Mouse (Mus musculus) lung, adult 2 months (tissue): Measurements from ENCODE around the gene Nr1h5. TPM values are rescaled to one million over a fixed set of nuclear protein-coding genes. Genes with fewer than 3 reads are reported as not detected.

Experiments
- DNase-seq: peaks from one replicate; pipeline ENCODE4 v3.0.0; 2022
- H3K4me1 ChIP-seq: fragments of 200-500 bp; 2 replicates; pipeline ENCODE4 v1.6.1; 2011; ENCODE audit warnings: low read length; ENCODE audit not compliant: control insufficient read depth, insufficient read depth
- H3K4me3 ChIP-seq: fragments of 200-500 bp; replicated peaks from 2 replicates; pipeline ENCODE3; 2011; ENCODE audit warnings: low read depth, mild to moderate bottlenecking, control low read depth, low read length; ENCODE audit errors: extremely low read depth
- CTCF ChIP-seq: fragments of 200-500 bp; IDR thresholded peaks from 2 replicates; pipeline ENCODE4 v1.5.1; 2011; ENCODE audit warnings: mild to moderate bottlenecking, low read length, control low read depth; ENCODE audit not compliant: insufficient read depth
- POLR2A ChIP-seq: fragments of 200-500 bp; IDR thresholded peaks from 2 replicates; pipeline ENCODE4 v1.6.1; 2011; ENCODE audit warnings: low read depth, mild to moderate bottlenecking, control low read depth, low read length, borderline replicate concordance; ENCODE audit errors: extremely low read depth
- WGBS: fragments of 180-500 bp; shearing (Covaris S2); methylation state at CpG from one replicate; pipeline ENCODE4 v1.1.7; 2018; 5-methylcytosine and 5-hydroxymethylcytosine counted together
- polyA plus RNA-seq: library from polyadenylated mRNA; depleted of rRNA; stranded (reverse); fragments of >200 nt; gene quantifications from 2 replicates; pipeline ENCODE4 v1.2.3, GENCODE M21; 2012; rRNA removed

Nr1h5 gene
- polyA plus RNA-seq, 1 experiment, result 0.12 TPM

DNA sequence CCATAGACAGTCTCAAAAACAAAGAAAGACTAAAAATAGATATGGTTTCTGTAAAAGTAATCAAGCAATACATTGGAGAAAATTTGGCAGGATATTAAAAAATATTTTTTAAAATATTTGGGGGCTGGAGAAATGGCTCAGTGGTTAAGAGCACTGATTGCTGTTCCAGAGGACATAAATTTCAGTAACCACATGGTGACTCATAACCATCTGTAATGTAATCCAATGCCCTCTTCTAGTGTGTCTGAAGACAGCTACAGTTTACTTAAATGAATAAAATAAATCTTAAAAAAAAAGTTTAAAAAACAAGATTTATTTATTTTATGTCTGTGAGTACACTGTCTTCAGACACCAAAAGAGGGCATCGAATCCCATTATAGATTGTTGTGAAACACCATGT lies 64.8 kb downstream of the Nr1h5 start:
- no peak overlapping the region for H3K4me3 ChIP-seq

More for the DNA sequence above, 64.8 kb downstream of the Nr1h5 start:
- TF ChIP-seq POLR2A (no peak), CTCF (no peak)
- no peaks in the 10 kb centered on the region for H3K4me1 ChIP-seq
- DNase-seq, result no peak
- WGBS, result 92% methylated on average over 1 of the region's 1 CpGs

Other genes starting within 250 kb of the Nr1h5 start
- 20.0 and 34.7 TPM in 2 replicates for gene Tspan2, start 229.6 kb downstream of the Nr1h5 start, polyA plus RNA-seq
- gene Tshb, start 181.4 kb downstream of the Nr1h5 start, polyA plus RNA-seq, result 0.38 and 1.5 TPM in 2 replicates
- gene Sycp1, start 28.0 kb downstream of the Nr1h5 start, polyA plus RNA-seq, result not detected in 2 replicates
- 22.9 and 30.8 TPM in 2 replicates for gene Sike1, start 31.6 kb upstream of the Nr1h5 start, polyA plus RNA-seq
- 22.8 and 45.1 TPM in 2 replicates for gene Csde1, start 56.3 kb upstream of the Nr1h5 start, polyA plus RNA-seq
- gene Nras, start 94.2 kb upstream of the Nr1h5 start, polyA plus RNA-seq, result 14.2 and 28.1 TPM in 2 replicates
- gene Ampd1, start 109.9 kb upstream of the Nr1h5 start, polyA plus RNA-seq, result 0.45 and 4.3 TPM in 2 replicates
- gene Dennd2c, start 138.5 kb upstream of the Nr1h5 start, polyA plus RNA-seq, result 1.2 and 3.7 TPM in 2 replicates
- 18.4 and 25.4 TPM in 2 replicates for gene Bcas2, start 207.5 kb upstream of the Nr1h5 start, polyA plus RNA-seq